Mouse (Mus musculus): ENCODE results near the gene Sema4g.

- no peak for TF ChIP-seq CTCF (IDR thresholded peaks at IDR 0.05; ENCODE audit: low read depth)
- TF ChIP-seq EP300 (IDR thresholded peaks at IDR 0.05; ENCODE audit: low read depth), result no peak
These were observed 18.7 kb downstream of the Sema4g start for GRCm38 (mm10) chr19:45007425-45008191.

Data from liver, postnatal 0 days (tissue).